Mouse (Mus musculus) limb, embryonic 14.5 days (tissue): ENCODE measurements around the gene Rinl. TPM values are rescaled to one million over a fixed set of nuclear protein-coding genes. Genes with fewer than 3 reads are reported as not detected.

Experiments used
- ATAC-seq: fragments of 200-750 bp; cut with Nextera tagmentation; 2 replicates; pipeline ENCODE4 v1.8.0; 2017; ENCODE audit warnings: low read depth, moderate number of reproducible peaks, moderate TSS enrichment; ENCODE audit not compliant: low FRiP score
- DNase-seq: peaks from one replicate; pipeline ENCODE4 v3.0.0-alpha.2; 2015; ENCODE audit warnings: low spot score
- H3K27ac ChIP-seq: fragments of 300-500 bp; sonication (generic); replicated peaks from 2 replicates; pipeline ENCODE4 v1.5.1; 2014; ENCODE audit warnings: low read depth, mild to moderate bottlenecking, low read length, moderate library complexity, mixed read lengths
- H3K27me3 ChIP-seq: fragments of 300-500 bp; sonication (generic); 2 replicates; pipeline ENCODE4 v1.6.1; 2014; ENCODE audit warnings: low read length, mixed read lengths; ENCODE audit not compliant: control insufficient read depth, insufficient read depth
- H3K36me3 ChIP-seq: fragments of 300-500 bp; sonication (generic); 2 replicates; pipeline ENCODE4 v1.6.1; 2014; ENCODE audit warnings: mild to moderate bottlenecking, low read length, moderate library complexity, mixed read lengths; ENCODE audit not compliant: control insufficient read depth, insufficient read depth
- H3K4me1 ChIP-seq: fragments of 300-500 bp; sonication (generic); 2 replicates; pipeline ENCODE4 v1.6.1; 2014; ENCODE audit warnings: antibody characterized with exemption, low read length, mixed read lengths; ENCODE audit not compliant: control insufficient read depth, insufficient read depth
- H3K4me2 ChIP-seq: fragments of 300-500 bp; sonication (generic); replicated peaks from 2 replicates; pipeline ENCODE4 v1.6.1; 2014; ENCODE audit warnings: low read depth, mild to moderate bottlenecking, low read length, moderate library complexity; ENCODE audit not compliant: severe bottlenecking
- H3K4me3 ChIP-seq: fragments of 300-500 bp; sonication (generic); replicated peaks from 2 replicates; pipeline ENCODE4 v1.5.1; 2014; ENCODE audit warnings: low read length
- H3K9ac ChIP-seq: fragments of 300-500 bp; sonication (generic); 2 replicates; pipeline ENCODE4 v1.6.1; 2014; ENCODE audit warnings: mild to moderate bottlenecking, low read depth, low read length, moderate library complexity; ENCODE audit not compliant: severe bottlenecking
- H3K9me3 ChIP-seq: fragments of 300-500 bp; sonication (generic); 2 replicates; pipeline ENCODE4 v1.6.1; 2016; ENCODE audit warnings: low read length; ENCODE audit not compliant: control insufficient read depth
- POLR2A ChIP-seq: fragments of 200-500 bp; IDR thresholded peaks from 2 replicates; pipeline ENCODE4 v1.8.0; 2012; ENCODE audit warnings: inconsistent platforms, mild to moderate bottlenecking, moderate library complexity, borderline replicate concordance; ENCODE audit not compliant: insufficient read depth, insufficient read length; ENCODE audit errors: extremely low read depth
- WGBS: fragments of 180-500 bp; shearing (Covaris S2); extraction: QIAGEN DNeasy Blood & Tissue Kit; methylation state at CpG from one replicate; pipeline ENCODE4 v1.1.7; 2014; 5-methylcytosine and 5-hydroxymethylcytosine counted together
- polyA plus RNA-seq, 2 experiments: library from polyadenylated mRNA; depleted of rRNA in 1 of 2; stranded (reverse) in 1 of 2; unstranded in 1 of 2; fragments of >200 nt; fragmentation: Nextera tagmentation in 1 of 2; extraction: Ambion mirVana in 1 of 2; gene quantifications; 2 replicates each; pipeline versions ENCODE4 v1.2.1 to v1.2.3; 2012 to 2014

Gene Rinl
- polyA plus RNA-seq, 2 experiments: 2.3 to 2.6 TPM

DNA sequence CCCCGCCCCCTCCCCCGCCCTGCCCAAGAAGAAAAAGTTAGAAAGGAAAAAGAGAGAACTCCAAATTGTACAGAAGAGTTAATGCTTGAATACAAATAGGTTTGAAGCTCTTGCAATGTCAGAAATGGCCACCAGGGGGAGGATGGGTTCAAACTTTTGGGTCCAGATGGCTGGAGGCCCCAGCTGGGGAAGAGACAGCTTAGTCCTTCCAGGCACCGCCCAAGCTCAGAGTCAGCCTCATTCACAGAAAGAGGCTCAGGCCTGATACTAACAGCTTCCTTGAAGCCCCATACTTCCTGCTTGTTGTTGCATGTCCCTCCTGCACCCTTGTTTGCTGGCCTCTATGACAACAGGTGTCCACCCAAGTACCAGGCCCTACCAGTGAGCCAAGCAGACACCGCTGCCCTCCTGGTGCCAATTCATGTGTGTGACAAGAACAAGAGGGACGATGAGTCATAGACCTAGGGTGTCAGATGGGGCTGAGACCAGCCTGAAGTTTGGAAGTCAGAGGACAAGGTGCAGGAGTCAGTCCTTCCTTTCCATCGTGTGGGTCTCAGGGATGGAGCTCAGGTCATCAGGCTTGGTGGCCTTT lies 8.6 kb upstream of the Rinl start:
- peaks cover 6% of the 10 kb centered on the region; the same call in 1 of the 2 replicates for H3K4me1 ChIP-seq
- no peak for TF ChIP-seq POLR2A
- H3K9ac ChIP-seq: no peak overlapping the region
- WGBS: 44% methylated on average over 6 of the region's 6 CpGs
- peak; percentile 94 for DNase-seq
- no peaks in the 10 kb centered on the region for H3K9me3 ChIP-seq
- H3K36me3 ChIP-seq: peaks cover 51% of the 10 kb centered on the region
- H3K27me3 ChIP-seq: no peaks in the 10 kb centered on the region
- peak; percentile 53 for ATAC-seq
- no peak overlapping the region for H3K4me3 ChIP-seq
- no peak overlapping the region for H3K27ac ChIP-seq
- no peak overlapping the region for H3K4me2 ChIP-seq

- no peak for ATAC-seq
- TF ChIP-seq POLR2A: no peak
- WGBS: 75% methylated on average over 7 of the region's 7 CpGs
Observed at GRCm38 (mm10) chr7:28780857-28781256, 7.9 kb upstream of the Rinl start.

DNA sequence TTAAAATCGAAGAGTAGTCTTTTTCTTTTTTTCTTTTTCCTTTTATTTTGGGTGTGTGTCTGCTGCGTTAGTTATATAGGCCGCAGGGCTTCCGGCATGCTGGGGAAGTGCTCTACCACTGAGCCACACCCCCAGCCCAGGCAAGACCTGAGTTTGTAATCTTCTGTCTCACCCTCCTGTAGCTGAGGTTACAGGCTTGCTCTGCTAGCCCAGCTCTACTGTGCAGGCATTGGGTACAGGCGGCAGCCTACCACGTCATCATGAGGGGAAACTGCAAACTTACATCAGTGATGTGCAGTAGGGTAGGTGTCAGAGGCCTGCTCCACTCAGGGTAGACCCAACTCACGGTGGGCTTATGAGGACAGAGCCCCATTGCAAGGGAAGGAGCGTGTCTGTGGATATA lies 7.5 kb upstream of the Rinl start:
- no peak for TF ChIP-seq POLR2A
- 90% methylated on average over 8 of the region's 8 CpGs for WGBS

More at GRCm38 (mm10) chr7:28780857-28781256, 7.9 kb upstream of the Rinl start:
- Histone ChIP-seq H3K9ac (no peak overlapping the region), H3K27me3 (no peaks in the 10 kb centered on the region), H3K9me3 (no peaks in the 10 kb centered on the region), H3K27ac (no peak overlapping the region), H3K4me1 (peaks cover 6% of the 10 kb centered on the region; the same call in 1 of the 2 replicates), H3K36me3 (peaks cover 52% of the 10 kb centered on the region), H3K4me3 (no peak overlapping the region), H3K4me2 (no peak overlapping the region)
- no peak for DNase-seq

GRCm38 (mm10) chr7:28785161-28785560 lies 3.6 kb upstream of the Rinl start:
- WGBS: 72% methylated on average over 5 of the region's 5 CpGs
- no peak overlapping the region for H3K4me2 ChIP-seq
- H3K27ac ChIP-seq: no peak overlapping the region
- ATAC-seq: no peak
- TF ChIP-seq POLR2A: no peak
- no peak overlapping the region for H3K9ac ChIP-seq
- peaks cover 13% of the 10 kb centered on the region for H3K4me1 ChIP-seq
- no peaks in the 10 kb centered on the region for H3K27me3 ChIP-seq
- H3K4me3 ChIP-seq: no peak overlapping the region
- DNase-seq: no peak
- H3K36me3 ChIP-seq: peaks cover 45% of the 10 kb centered on the region
- H3K9me3 ChIP-seq: no peaks in the 10 kb centered on the region

More for the DNA sequence above, 7.5 kb upstream of the Rinl start:
- Histone ChIP-seq H3K9ac (no peak overlapping the region; the same call in 1 of the 2 replicates), H3K4me1 (peaks cover 6% of the 10 kb centered on the region; the same call in 1 of the 2 replicates), H3K9me3 (no peaks in the 10 kb centered on the region), H3K27me3 (no peaks in the 10 kb centered on the region), H3K4me3 (no peak overlapping the region), H3K36me3 (peaks cover 49% of the 10 kb centered on the region), H3K4me2 (no peak overlapping the region), H3K27ac (no peak overlapping the region)
- ATAC-seq (no peak), DNase-seq (no peak)

- no peak for ATAC-seq
- H3K4me2 ChIP-seq: no peak overlapping the region
- H3K36me3 ChIP-seq: peaks cover 40% of the 10 kb centered on the region
- no peaks in the 10 kb centered on the region for H3K9me3 ChIP-seq
- no peak overlapping the region for H3K27ac ChIP-seq
- peaks cover 8% of the 10 kb centered on the region for H3K4me1 ChIP-seq
- WGBS: 92% methylated on average over 8 of the region's 9 CpGs
- no peak for TF ChIP-seq POLR2A
- no peaks in the 10 kb centered on the region for H3K27me3 ChIP-seq
- H3K9ac ChIP-seq: no peak overlapping the region
- H3K4me3 ChIP-seq: no peak overlapping the region
- no peak for DNase-seq
Observed at GRCm38 (mm10) chr7:28787884-28788283, 885 bp upstream of the Rinl start.
